Mouse (Mus musculus) kidney, embryonic 14.5 days (tissue): ENCODE measurements at regions not wholly inside any gene's neighbourhood (a gene's known extent, or its start where the extent isn't known, plus 50 kb on each side); places are given as distances from the start of the nearest gene placed in this dataset.

ENCODE experiments used
- ATAC-seq: fragments of 200-750 bp; cut with Nextera tagmentation; 2 replicates; pipeline ENCODE4 v1.8.0; 2017; ENCODE audit warnings: moderate number of reproducible peaks, mild to moderate bottlenecking, moderate TSS enrichment, moderate library complexity; ENCODE audit not compliant: low FRiP score, low TSS enrichment
- H3K27ac ChIP-seq: fragments of 300-500 bp; sonication (generic); 2 replicates; pipeline ENCODE4 v1.5.1; 2014; ENCODE audit warnings: low read depth, mild to moderate bottlenecking, low read length, moderate library complexity, mixed read lengths
- H3K27me3 ChIP-seq: fragments of 300-500 bp; sonication (generic); 2 replicates; pipeline ENCODE4 v1.6.1; 2014; ENCODE audit warnings: mild to moderate bottlenecking, low read length; ENCODE audit not compliant: control insufficient read depth, insufficient read depth
- H3K36me3 ChIP-seq: fragments of 300-500 bp; sonication (generic); 2 replicates; pipeline ENCODE4 v1.6.1; 2014; ENCODE audit warnings: low read length, mixed read lengths; ENCODE audit not compliant: control insufficient read depth, insufficient read depth
- H3K4me1 ChIP-seq: fragments of 300-500 bp; sonication (generic); 2 replicates; pipeline ENCODE4 v1.6.1; 2014; ENCODE audit warnings: low read length, mixed read lengths; ENCODE audit not compliant: control insufficient read depth, insufficient read depth
- H3K4me2 ChIP-seq: fragments of 300-500 bp; sonication (generic); replicated peaks from 2 replicates; pipeline ENCODE4 v1.6.1; 2014; ENCODE audit warnings: low read depth, mild to moderate bottlenecking, low read length
- H3K4me3 ChIP-seq: fragments of 300-500 bp; sonication (generic); 2 replicates; pipeline ENCODE4 v1.5.1; 2014; ENCODE audit warnings: mild to moderate bottlenecking, low read length
- H3K9ac ChIP-seq: fragments of 300-500 bp; sonication (generic); 2 replicates; pipeline ENCODE4 v1.6.1; 2014; ENCODE audit warnings: low read depth, mild to moderate bottlenecking, low read length, moderate library complexity
- H3K9me3 ChIP-seq: fragments of 300-500 bp; sonication (generic); 2 replicates; pipeline ENCODE4 v1.6.1; 2016; ENCODE audit warnings: low read length; ENCODE audit not compliant: control insufficient read depth
- WGBS: fragments of 180-500 bp; shearing (Covaris S2); extraction: QIAGEN DNeasy Blood & Tissue Kit; methylation state at CpG from one replicate; pipeline ENCODE4 v1.1.7; 2014; 5-methylcytosine and 5-hydroxymethylcytosine counted together

- no peaks in the 10 kb centered on the region for H3K36me3 ChIP-seq
- no peak overlapping the region for H3K4me3 ChIP-seq
- H3K27me3 ChIP-seq = no peaks in the 10 kb centered on the region
- H3K4me2 ChIP-seq = no peak overlapping the region
- ATAC-seq = no peak
- 87% methylated on average over 3 of the region's 3 CpGs for WGBS
- H3K9me3 ChIP-seq = no peaks in the 10 kb centered on the region
- no peaks in the 10 kb centered on the region for H3K4me1 ChIP-seq
- no peak overlapping the region for H3K27ac ChIP-seq
- H3K9ac ChIP-seq = no peak overlapping the region
These were observed 457.9 kb downstream of the Etnk1 start for GRCm38 (mm10) chr6:143624901-143625300.

DNA sequence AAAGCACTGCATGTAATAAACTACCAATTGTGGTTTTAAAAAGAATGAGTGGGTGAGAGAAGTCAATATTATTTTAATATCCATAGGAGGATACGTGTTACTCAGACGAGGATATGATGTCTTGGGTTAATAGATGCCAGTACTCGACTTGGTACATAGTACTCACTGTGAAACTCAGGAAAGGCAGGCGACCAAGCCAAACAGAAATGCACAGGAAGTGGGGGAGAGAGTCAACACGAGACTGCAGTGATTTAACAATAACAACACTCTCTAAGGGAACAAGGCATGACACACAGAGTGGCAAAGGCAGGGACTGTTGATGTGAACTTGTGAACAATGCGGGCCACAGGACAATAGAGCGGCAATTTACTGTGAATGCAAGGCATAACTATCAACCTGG, 464.6 kb downstream of the Etnk1 start:
- WGBS = 48% methylated on average over 7 of the region's 7 CpGs

GRCm38 (mm10) chr6:143633710-143634109, 466.7 kb downstream of the Etnk1 start:
- 70% methylated on average over 6 of the region's 6 CpGs for WGBS
- no peak overlapping the region for H3K27ac ChIP-seq
- H3K9ac ChIP-seq = no peak overlapping the region

More for the DNA sequence above, 464.6 kb downstream of the Etnk1 start:
- H3K4me1 ChIP-seq = no peaks in the 10 kb centered on the region
- no peak overlapping the region for H3K4me3 ChIP-seq
- ATAC-seq = no peak
- no peak overlapping the region for H3K9ac ChIP-seq
- H3K27me3 ChIP-seq = no peaks in the 10 kb centered on the region
- no peaks in the 10 kb centered on the region for H3K9me3 ChIP-seq
- H3K4me2 ChIP-seq = no peak overlapping the region
- H3K27ac ChIP-seq = no peak overlapping the region
- no peaks in the 10 kb centered on the region for H3K36me3 ChIP-seq

GRCm38 (mm10) chr6:143634334-143634733, 467.3 kb downstream of the Etnk1 start:
- no peak overlapping the region for H3K4me2 ChIP-seq
- H3K36me3 ChIP-seq = no peaks in the 10 kb centered on the region
- no peaks in the 10 kb centered on the region for H3K9me3 ChIP-seq
- H3K4me1 ChIP-seq = no peaks in the 10 kb centered on the region
- H3K9ac ChIP-seq = no peak overlapping the region
- 80% methylated on average over 10 of the region's 10 CpGs for WGBS
- no peak overlapping the region for H3K27ac ChIP-seq
- H3K4me3 ChIP-seq = no peak overlapping the region
- no peaks in the 10 kb centered on the region for H3K27me3 ChIP-seq
- no peak for ATAC-seq

More at GRCm38 (mm10) chr6:143633710-143634109, 466.7 kb downstream of the Etnk1 start:
- H3K4me2 ChIP-seq = no peak overlapping the region
- H3K9me3 ChIP-seq = no peaks in the 10 kb centered on the region
- H3K27me3 ChIP-seq = no peaks in the 10 kb centered on the region
- H3K4me1 ChIP-seq = no peaks in the 10 kb centered on the region
- no peak overlapping the region for H3K4me3 ChIP-seq
- no peak for ATAC-seq
- no peaks in the 10 kb centered on the region for H3K36me3 ChIP-seq

DNA sequence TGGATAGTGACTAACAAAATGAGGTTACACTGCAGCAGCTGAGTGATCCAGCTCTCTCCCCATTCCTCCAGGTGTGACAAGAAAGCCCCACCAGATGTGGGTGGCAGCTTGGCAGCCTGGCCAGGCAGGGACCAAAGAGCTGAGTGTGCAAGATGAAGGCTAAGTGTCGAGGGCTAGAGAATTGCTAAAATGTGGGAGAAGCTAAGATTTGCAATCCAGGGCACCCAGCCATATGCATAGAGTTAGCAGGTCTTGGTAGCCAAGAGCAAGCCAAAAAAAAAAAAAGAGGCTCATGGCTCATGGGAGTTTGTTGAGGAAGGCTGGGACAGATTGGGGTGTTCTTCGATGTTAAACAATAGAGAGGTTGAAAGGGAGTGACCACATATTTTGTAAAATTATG, 468.0 kb downstream of the Etnk1 start:
- H3K4me1 ChIP-seq = no peaks in the 10 kb centered on the region
- WGBS = 85% methylated on average over 2 of the region's 2 CpGs
- no peaks in the 10 kb centered on the region for H3K36me3 ChIP-seq
- no peak overlapping the region for H3K9ac ChIP-seq
- H3K27me3 ChIP-seq = no peaks in the 10 kb centered on the region
- no peaks in the 10 kb centered on the region for H3K9me3 ChIP-seq
- H3K4me2 ChIP-seq = no peak overlapping the region
- H3K27ac ChIP-seq = no peak overlapping the region
- no peak for ATAC-seq
- H3K4me3 ChIP-seq = no peak overlapping the region

DNA sequence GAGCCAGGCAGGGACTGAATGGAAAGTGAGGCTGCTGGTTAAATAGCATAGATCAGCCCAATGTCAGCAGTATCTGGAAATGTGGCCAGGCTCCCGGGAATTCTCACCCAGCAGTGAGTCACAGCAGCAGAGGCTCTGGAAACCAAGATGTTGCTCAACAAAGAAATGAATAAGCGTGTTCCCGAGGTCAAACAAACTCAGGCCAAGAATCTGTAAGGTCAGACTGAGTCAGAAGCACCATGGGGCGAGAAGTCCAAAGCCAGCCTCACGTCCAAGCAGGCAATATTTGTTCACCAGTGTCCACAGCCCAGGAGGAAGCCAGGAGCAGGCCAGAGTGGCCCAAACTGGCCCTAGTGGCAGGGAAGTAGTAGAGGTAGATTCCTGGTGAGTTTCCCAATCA, 473.6 kb downstream of the Etnk1 start:
- Histone ChIP-seq H3K9ac (no peak overlapping the region), H3K36me3 (no peaks in the 10 kb centered on the region), H3K9me3 (no peaks in the 10 kb centered on the region), H3K4me1 (no peaks in the 10 kb centered on the region), H3K27me3 (no peaks in the 10 kb centered on the region), H3K27ac (no peak overlapping the region), H3K4me2 (no peak overlapping the region), H3K4me3 (no peak overlapping the region)
- 79% methylated on average over 5 of the region's 5 CpGs for WGBS
- ATAC-seq = no peak

- no peaks in the 10 kb centered on the region for H3K27me3 ChIP-seq
- no peak overlapping the region for H3K27ac ChIP-seq
- WGBS = 83% methylated on average over 3 of the region's 3 CpGs
- no peak for ATAC-seq
- H3K4me2 ChIP-seq = no peak overlapping the region
- no peaks in the 10 kb centered on the region for H3K9me3 ChIP-seq
- H3K4me1 ChIP-seq = no peaks in the 10 kb centered on the region
- H3K36me3 ChIP-seq = no peaks in the 10 kb centered on the region
- no peak overlapping the region for H3K9ac ChIP-seq
- H3K4me3 ChIP-seq = no peak overlapping the region
These were observed 475.0 kb downstream of the Etnk1 start for GRCm38 (mm10) chr6:143642052-143642451.

- ATAC-seq = no peak
- Histone ChIP-seq H3K27ac (no peak overlapping the region), H3K9ac (no peak overlapping the region), H3K27me3 (no peaks in the 10 kb centered on the region), H3K4me2 (no peak overlapping the region), H3K36me3 (no peaks in the 10 kb centered on the region), H3K9me3 (no peaks in the 10 kb centered on the region), H3K4me3 (no peak overlapping the region), H3K4me1 (no peaks in the 10 kb centered on the region)
- WGBS = 74% methylated on average over 4 of the region's 4 CpGs
These were observed 479.0 kb downstream of the Etnk1 start for GRCm38 (mm10) chr6:143645989-143646388.

DNA sequence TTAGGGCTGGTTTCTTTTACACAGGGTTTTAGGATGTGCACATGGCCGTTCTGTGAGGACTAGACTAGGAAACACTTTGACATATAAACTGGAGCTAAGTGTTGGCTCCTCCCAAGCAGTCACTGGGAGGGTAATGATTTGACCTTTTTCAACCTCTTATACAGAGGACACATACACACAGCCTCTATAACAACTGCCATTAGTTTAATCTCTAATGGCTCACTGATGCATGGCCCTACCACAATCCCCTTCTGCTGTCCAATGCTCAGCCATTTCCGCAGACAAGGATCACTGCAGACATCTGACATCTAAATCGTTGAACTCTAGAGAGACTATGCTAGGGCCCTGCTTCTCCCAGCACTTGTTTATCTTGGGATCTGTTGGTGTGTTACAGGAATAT, 481.5 kb downstream of the Etnk1 start:
- Histone ChIP-seq H3K9me3 (peaks cover 4% of the 10 kb centered on the region; the same call in 1 of the 2 replicates), H3K4me2 (no peak overlapping the region), H3K9ac (no peak overlapping the region), H3K4me1 (no peaks in the 10 kb centered on the region), H3K36me3 (no peaks in the 10 kb centered on the region), H3K27me3 (no peaks in the 10 kb centered on the region), H3K4me3 (no peak overlapping the region), H3K27ac (no peak overlapping the region)
- ATAC-seq = peak; percentile 60; the same call in 1 of the 2 replicates
- 61% methylated on average over 3 of the region's 3 CpGs for WGBS
